Mouse (Mus musculus) megakaryocyte, embryonic 14.5 days (primary cell): ENCODE results near the gene Endod1. TPM values are rescaled to one million over a fixed set of nuclear protein-coding genes. Genes with fewer than 3 reads are reported as not detected.

Source experiments
- H3K27me3 ChIP-seq: replicated peaks from 2 replicates; pipeline ENCODE3; 2012; ENCODE audit warnings: inconsistent platforms
- H3K36me3 ChIP-seq: replicated peaks from 2 replicates; pipeline ENCODE3; 2012; ENCODE audit warnings: low read length, inconsistent platforms, mixed read lengths
- H3K4me1 ChIP-seq: 2 replicates; pipeline ENCODE4 v1.6.1; 2012; ENCODE audit warnings: inconsistent platforms
- H3K4me3 ChIP-seq: replicated peaks from 2 replicates; pipeline ENCODE3; 2012; ENCODE audit warnings: moderate library complexity, mild to moderate bottlenecking, inconsistent platforms
- H3K9me3 ChIP-seq: 2 replicates; pipeline ENCODE4 v1.6.1; 2012; ENCODE audit warnings: inconsistent platforms
- FLI1 ChIP-seq: IDR thresholded peaks from 2 replicates; pipeline ENCODE4 v1.6.1; 2012; ENCODE audit warnings: low read length, inconsistent platforms, mixed read lengths
- GATA1 ChIP-seq: IDR thresholded peaks from 3 replicates; pipeline ENCODE4 v1.6.1; 2012; ENCODE audit warnings: mixed read lengths, low read length, inconsistent platforms, borderline replicate concordance
- polyA plus RNA-seq: library from polyadenylated mRNA; stranded (reverse); fragments of >175 nt; gene quantifications from 2 replicates; pipeline ENCODE4 v1.2.3, GENCODE M21; 2012; ENCODE audit warnings: low replicate concordance; ENCODE audit not compliant: insufficient read depth

Gene Endod1
- polyA plus RNA-seq, 1 experiment: 34.6 TPM

- Histone ChIP-seq H3K27me3 (peaks cover 53% of the 10 kb centered on the region), H3K36me3 (no peaks in the 10 kb centered on the region), H3K4me1 (peaks cover 9% of the 10 kb centered on the region), H3K4me3 (no peak overlapping the region), H3K9me3 (no peaks in the 10 kb centered on the region)
- TF ChIP-seq GATA1 (no peak), FLI1 (no peak)
Observed at GRCm38 (mm10) chr9:14338701-14339100, 42.6 kb downstream of the Endod1 start.

- no peaks in the 10 kb centered on the region for H3K9me3 ChIP-seq
- TF ChIP-seq FLI1 (no peak), GATA1 (no peak)
Observed at GRCm38 (mm10) chr9:14336901-14337300, 44.4 kb downstream of the Endod1 start.

GRCm38 (mm10) chr9:14335829-14336228 lies 45.5 kb downstream of the Endod1 start:
- TF ChIP-seq GATA1: no peak
- TF ChIP-seq FLI1: no peak
- no peak overlapping the region for H3K4me3 ChIP-seq
- peaks cover 42% of the 10 kb centered on the region for H3K27me3 ChIP-seq
- peaks cover 9% of the 10 kb centered on the region for H3K4me1 ChIP-seq
- H3K9me3 ChIP-seq: no peaks in the 10 kb centered on the region
- H3K36me3 ChIP-seq: no peaks in the 10 kb centered on the region

More at GRCm38 (mm10) chr9:14336901-14337300, 44.4 kb downstream of the Endod1 start:
- no peaks in the 10 kb centered on the region for H3K36me3 ChIP-seq
- peaks cover 9% of the 10 kb centered on the region for H3K4me1 ChIP-seq
- peaks cover 44% of the 10 kb centered on the region for H3K27me3 ChIP-seq
- H3K4me3 ChIP-seq: no peak overlapping the region

- Histone ChIP-seq H3K36me3 (no peaks in the 10 kb centered on the region), H3K4me3 (no peak overlapping the region), H3K9me3 (no peaks in the 10 kb centered on the region), H3K27me3 (no peaks in the 10 kb centered on the region), H3K4me1 (no peaks in the 10 kb centered on the region)
- TF ChIP-seq GATA1: no peak
- no peak for TF ChIP-seq FLI1
Observed at GRCm38 (mm10) chr9:14316618-14317017, 64.7 kb downstream of the Endod1 start.

GRCm38 (mm10) chr9:14314477-14314876 lies 66.8 kb downstream of the Endod1 start:
- no peak for TF ChIP-seq FLI1
- TF ChIP-seq GATA1: no peak
- H3K9me3 ChIP-seq: no peaks in the 10 kb centered on the region
- H3K4me3 ChIP-seq: no peak overlapping the region
- H3K27me3 ChIP-seq: no peaks in the 10 kb centered on the region
- H3K4me1 ChIP-seq: no peaks in the 10 kb centered on the region
- no peaks in the 10 kb centered on the region for H3K36me3 ChIP-seq

GRCm38 (mm10) chr9:14313968-14314367 lies 67.3 kb downstream of the Endod1 start:
- H3K4me3 ChIP-seq: no peak overlapping the region
- H3K4me1 ChIP-seq: no peaks in the 10 kb centered on the region
- TF ChIP-seq FLI1 (no peak), GATA1 (no peak)
- no peaks in the 10 kb centered on the region for H3K9me3 ChIP-seq
- H3K27me3 ChIP-seq: no peaks in the 10 kb centered on the region
- no peaks in the 10 kb centered on the region for H3K36me3 ChIP-seq

- Histone ChIP-seq H3K4me1 (no peaks in the 10 kb centered on the region), H3K4me3 (no peak overlapping the region), H3K9me3 (no peaks in the 10 kb centered on the region), H3K27me3 (no peaks in the 10 kb centered on the region), H3K36me3 (no peaks in the 10 kb centered on the region)
- TF ChIP-seq FLI1: no peak
- TF ChIP-seq GATA1: no peak
Observed at GRCm38 (mm10) chr9:14307341-14307740, 74.0 kb downstream of the Endod1 start.

GRCm38 (mm10) chr9:14304262-14304968 lies 76.9 kb downstream of the Endod1 start:
- no peak for TF ChIP-seq GATA1
- no peak for TF ChIP-seq FLI1
- no peaks in the 10 kb centered on the region for H3K4me1 ChIP-seq
- no peaks in the 10 kb centered on the region for H3K27me3 ChIP-seq
- H3K9me3 ChIP-seq: no peaks in the 10 kb centered on the region
- H3K36me3 ChIP-seq: no peaks in the 10 kb centered on the region
- no peak overlapping the region for H3K4me3 ChIP-seq

Other genes with a start within 250 kb of the Endod1 start
- gene Sesn3, start 106.4 kb downstream of the Endod1 start, polyA plus RNA-seq: 3.9 TPM in 1 of 2 replicates, not detected in the other
- gene Kdm4d, start 119.0 kb upstream of the Endod1 start, polyA plus RNA-seq: 0.07 TPM in 1 of 2 replicates, not detected in the other
- 24.0 TPM in 1 of 2 replicates, not detected in the other for gene Cwc15, start 119.1 kb upstream of the Endod1 start, polyA plus RNA-seq